Mouse (Mus musculus): ENCODE results near the gene Duoxa1. TPM values are rescaled to one million over a fixed set of nuclear protein-coding genes. Genes with fewer than 3 reads are reported as not detected.
A peak's percentile ranks its signal among the peaks of the same experiment; 100 is the strongest.

The Duoxa1 gene
- polyA plus RNA-seq, 1 experiment from 2014 or later = not detected

GRCm38 (mm10) chr2:122327986-122328385 lies 14.5 kb upstream of the Duoxa1 start:
- Histone ChIP-seq H3K27ac (replicated peaks) (no peak overlapping the region), H3K4me1 (replicated peaks) (no peaks in the 10 kb centered on the region), H3K9ac (no peak overlapping the region), H3K4me3 (replicated peaks) (no peak overlapping the region), H3K27me3 (no peaks in the 10 kb centered on the region), H3K9me3 (replicated peaks) (no peaks in the 10 kb centered on the region), H3K4me2 (no peak overlapping the region), H3K36me3 (replicated peaks) (no peaks in the 10 kb centered on the region)
- 50% methylated on average over 3 of the region's 3 CpGs for WGBS (ENCODE audit: insufficient replicate concordance)
- ATAC-seq (ENCODE audit: insufficient read depth) = no peak

- 46% methylated on average over 2 of the region's 2 CpGs for WGBS (ENCODE audit: insufficient replicate concordance)
- no peak overlapping the region for H3K9ac ChIP-seq
- no peak overlapping the region for H3K27ac ChIP-seq (replicated peaks)
- H3K36me3 ChIP-seq (replicated peaks) = no peaks in the 10 kb centered on the region
- H3K27me3 ChIP-seq = no peaks in the 10 kb centered on the region
- no peaks in the 10 kb centered on the region for H3K4me1 ChIP-seq (replicated peaks)
- no peaks in the 10 kb centered on the region for H3K9me3 ChIP-seq (replicated peaks)
- no peak overlapping the region for H3K4me3 ChIP-seq (replicated peaks)
- no peak overlapping the region for H3K4me2 ChIP-seq
- ATAC-seq (ENCODE audit: insufficient read depth) = no peak
These were observed 11.8 kb upstream of the Duoxa1 start for GRCm38 (mm10) chr2:122325361-122325760.

- Histone ChIP-seq H3K9me3 (replicated peaks) (no peaks in the 10 kb centered on the region), H3K4me1 (replicated peaks) (no peaks in the 10 kb centered on the region), H3K4me2 (no peak overlapping the region), H3K36me3 (replicated peaks) (no peaks in the 10 kb centered on the region), H3K4me3 (replicated peaks) (no peak overlapping the region), H3K27me3 (no peaks in the 10 kb centered on the region), H3K9ac (no peak overlapping the region), H3K27ac (replicated peaks) (no peak overlapping the region)
- 57% methylated on average over 3 of the region's 3 CpGs for WGBS (ENCODE audit: insufficient replicate concordance)
- ATAC-seq (ENCODE audit: insufficient read depth) = no peak
These were observed 11.1 kb upstream of the Duoxa1 start for GRCm38 (mm10) chr2:122324586-122324985.

GRCm38 (mm10) chr2:122323960-122324359 lies 10.4 kb upstream of the Duoxa1 start:
- H3K27ac ChIP-seq (replicated peaks) = no peak overlapping the region
- no peak overlapping the region for H3K9ac ChIP-seq
- no peaks in the 10 kb centered on the region for H3K4me1 ChIP-seq (replicated peaks)
- H3K4me2 ChIP-seq = no peak overlapping the region
- no peaks in the 10 kb centered on the region for H3K27me3 ChIP-seq
- WGBS (ENCODE audit: insufficient replicate concordance) = 37% methylated on average over 3 of the region's 3 CpGs
- no peak overlapping the region for H3K4me3 ChIP-seq (replicated peaks)
- ATAC-seq (ENCODE audit: insufficient read depth) = no peak
- no peaks in the 10 kb centered on the region for H3K36me3 ChIP-seq (replicated peaks)
- no peaks in the 10 kb centered on the region for H3K9me3 ChIP-seq (replicated peaks)

GRCm38 (mm10) chr2:122317384-122317783 lies 3.9 kb upstream of the Duoxa1 start:
- Histone ChIP-seq H3K4me3 (replicated peaks) (no peak overlapping the region), H3K27ac (replicated peaks) (no peak overlapping the region), H3K36me3 (replicated peaks) (no peaks in the 10 kb centered on the region), H3K27me3 (peaks cover 51% of the 10 kb centered on the region), H3K4me2 (no peak overlapping the region), H3K4me1 (replicated peaks) (no peaks in the 10 kb centered on the region), H3K9ac (no peak overlapping the region), H3K9me3 (replicated peaks) (no peaks in the 10 kb centered on the region)
- ATAC-seq (ENCODE audit: insufficient read depth) = no peak
- WGBS (ENCODE audit: insufficient replicate concordance) = 50% methylated on average over 4 of the region's 4 CpGs

GRCm38 (mm10) chr2:122315372-122315771 lies 1.8 kb upstream of the Duoxa1 start, which contains the start of gene Duox1:
Duox1 (plus strand) TSS chr2:122315672.
- 60% methylated on average over 7 of the region's 7 CpGs for WGBS (ENCODE audit: insufficient replicate concordance)
- Histone ChIP-seq H3K9ac (no peak within 1 kb of the TSS), H3K4me1 (replicated peaks) (no peaks in the 10 kb centered on the region), H3K27me3 (peaks cover 70% of the 10 kb centered on the region), H3K9me3 (replicated peaks) (no peaks in the 10 kb centered on the region), H3K4me3 (replicated peaks) (no peak within 1 kb of the TSS), H3K36me3 (replicated peaks) (no peaks in the 10 kb centered on the region), H3K4me2 (no peak within 1 kb of the TSS), H3K27ac (replicated peaks) (no peak within 1 kb of the TSS)
- ATAC-seq (ENCODE audit: insufficient read depth) = no peak

GRCm38 (mm10) chr2:122312722-122313417 lies 660 bp downstream of the Duoxa1 start:
- peak overlapping the region; percentile 41 for H3K4me2 ChIP-seq
- no peak overlapping the region for H3K4me3 ChIP-seq (replicated peaks)
- H3K4me1 ChIP-seq (replicated peaks) = no peaks in the 10 kb centered on the region
- H3K27ac ChIP-seq (replicated peaks) = no peak overlapping the region
- 3% methylated on average over 27 of the region's 27 CpGs for WGBS (ENCODE audit: insufficient replicate concordance)
- no peaks in the 10 kb centered on the region for H3K9me3 ChIP-seq (replicated peaks)
- H3K9ac ChIP-seq = no peak overlapping the region
- no peak for ATAC-seq (ENCODE audit: insufficient read depth)
- H3K27me3 ChIP-seq = peaks cover 92% of the 10 kb centered on the region
- no peaks in the 10 kb centered on the region for H3K36me3 ChIP-seq (replicated peaks)

GRCm38 (mm10) chr2:122311561-122311960 lies 2.0 kb downstream of the Duoxa1 start:
- Histone ChIP-seq H3K27ac (replicated peaks) (no peak overlapping the region), H3K9ac (no peak overlapping the region), H3K9me3 (replicated peaks) (no peaks in the 10 kb centered on the region), H3K4me3 (replicated peaks) (no peak overlapping the region), H3K4me2 (no peak overlapping the region), H3K4me1 (replicated peaks) (no peaks in the 10 kb centered on the region), H3K36me3 (replicated peaks) (no peaks in the 10 kb centered on the region), H3K27me3 (peaks cover 94% of the 10 kb centered on the region)
- WGBS (ENCODE audit: insufficient replicate concordance) = 40% methylated on average over 2 of the region's 2 CpGs
- ATAC-seq (ENCODE audit: insufficient read depth) = no peak

GRCm38 (mm10) chr2:122309647-122310046 lies 3.9 kb downstream of the Duoxa1 start:
- H3K27me3 ChIP-seq = peaks cover 96% of the 10 kb centered on the region
- 35% methylated on average over 3 of the region's 3 CpGs for WGBS (ENCODE audit: insufficient replicate concordance)
- ATAC-seq (ENCODE audit: insufficient read depth) = no peak

GRCm38 (mm10) chr2:122306184-122306583 lies 7.3 kb downstream of the Duoxa1 start:
- Histone ChIP-seq H3K9me3 (replicated peaks) (no peaks in the 10 kb centered on the region), H3K4me1 (replicated peaks) (peaks cover 12% of the 10 kb centered on the region; the same call in 1 of the 2 replicates), H3K27ac (replicated peaks) (no peak overlapping the region), H3K4me2 (no peak overlapping the region), H3K27me3 (peaks cover 96% of the 10 kb centered on the region), H3K36me3 (replicated peaks) (no peaks in the 10 kb centered on the region), H3K4me3 (replicated peaks) (no peak overlapping the region), H3K9ac (no peak overlapping the region)
- WGBS (ENCODE audit: insufficient replicate concordance) = 24% methylated on average over 4 of the region's 4 CpGs
- no peak for ATAC-seq (ENCODE audit: insufficient read depth)

More at GRCm38 (mm10) chr2:122309647-122310046, 3.9 kb downstream of the Duoxa1 start:
- H3K4me2 ChIP-seq = no peak overlapping the region
- H3K36me3 ChIP-seq (replicated peaks) = no peaks in the 10 kb centered on the region
- no peaks in the 10 kb centered on the region for H3K4me1 ChIP-seq (replicated peaks)
- no peak overlapping the region for H3K27ac ChIP-seq (replicated peaks)
- no peaks in the 10 kb centered on the region for H3K9me3 ChIP-seq (replicated peaks)
- H3K4me3 ChIP-seq (replicated peaks) = no peak overlapping the region
- H3K9ac ChIP-seq = no peak overlapping the region

GRCm38 (mm10) chr2:122305097-122305892 lies 8.2 kb downstream of the Duoxa1 start:
- Histone ChIP-seq H3K36me3 (replicated peaks) (no peaks in the 10 kb centered on the region), H3K27me3 (peaks cover 98% of the 10 kb centered on the region), H3K4me3 (replicated peaks) (no peak overlapping the region), H3K9ac (no peak overlapping the region), H3K27ac (replicated peaks) (no peak overlapping the region), H3K9me3 (replicated peaks) (no peaks in the 10 kb centered on the region), H3K4me2 (no peak overlapping the region), H3K4me1 (replicated peaks) (peaks cover 16% of the 10 kb centered on the region; the same call in 1 of the 2 replicates)
- ATAC-seq (ENCODE audit: insufficient read depth) = no peak
- WGBS (ENCODE audit: insufficient replicate concordance) = 64% methylated on average over 16 of the region's 16 CpGs
